Mouse (Mus musculus) embryonic fibroblast, embryonic 13.5 days (primary cell): ENCODE data around the gene Gm26558. TPM values are rescaled to one million over a fixed set of nuclear protein-coding genes. Genes with fewer than 3 reads are reported as not detected.

Experiments
- H3K27ac ChIP-seq: 2 replicates; pipeline ENCODE4 v1.5.1; 2012; ENCODE audit warnings: low read length, control low read depth, inconsistent platforms; ENCODE audit not compliant: insufficient read depth
- H3K4me1 ChIP-seq: 2 replicates; pipeline ENCODE4 v1.6.1; 2011; ENCODE audit warnings: low read length; ENCODE audit not compliant: control insufficient read depth, insufficient read depth
- H3K4me3 ChIP-seq: 2 replicates; pipeline ENCODE4 v1.5.1; 2011; ENCODE audit warnings: mild to moderate bottlenecking, control low read depth, low read length; ENCODE audit not compliant: insufficient read depth
- CTCF ChIP-seq: IDR thresholded peaks from 2 replicates; pipeline ENCODE4 v1.5.1; 2011; ENCODE audit warnings: mild to moderate bottlenecking, control low read depth, low read length, moderate library complexity, borderline replicate concordance; ENCODE audit not compliant: insufficient read depth
- POLR2A ChIP-seq: IDR thresholded peaks from 2 replicates; pipeline ENCODE4 v1.6.1; 2011; ENCODE audit warnings: low read depth, mild to moderate bottlenecking, control low read depth, low read length, moderate library complexity
- polyA plus RNA-seq: library from polyadenylated mRNA; stranded (reverse); fragments of >200 nt; gene quantifications from 2 replicates; pipeline ENCODE4 v1.2.4, GENCODE M21; 2011; ENCODE audit warnings: low read depth; ENCODE audit not compliant: missing spikeins, insufficient read length

The Gm26558 gene
- polyA plus RNA-seq, 1 experiment = not detected

DNA sequence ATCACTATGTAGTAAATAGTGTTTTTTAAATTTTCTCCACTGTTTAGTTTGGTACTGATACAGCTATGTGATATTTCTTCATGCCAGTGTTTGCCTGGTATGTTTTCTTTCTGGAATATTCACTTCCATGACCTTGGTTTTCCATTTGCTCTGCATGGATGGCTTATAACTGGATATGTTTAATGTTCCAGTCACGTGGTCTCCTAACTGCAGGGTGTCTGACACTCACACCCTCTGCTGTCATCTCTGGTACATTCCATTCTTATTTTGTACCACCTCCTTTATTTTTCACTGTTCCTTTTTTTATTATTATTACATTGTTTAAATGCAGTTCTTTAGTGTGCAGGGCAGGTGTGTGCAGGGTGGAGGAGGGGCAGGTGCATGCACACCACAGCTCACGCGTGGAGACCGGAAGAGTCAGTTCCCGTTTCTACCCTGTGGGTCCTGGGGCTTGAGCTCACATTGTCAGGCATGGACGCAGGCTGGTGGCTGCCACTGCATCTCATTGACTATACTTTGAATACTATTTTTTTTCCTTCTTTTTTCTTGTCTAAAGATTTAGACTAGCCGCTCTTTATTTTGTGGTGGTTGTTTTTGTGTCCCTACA lies 47.1 kb downstream of the Gm26558 start:
- TF ChIP-seq POLR2A (no peak), CTCF (no peak)
- H3K4me3 ChIP-seq = no peak overlapping the region
- no peak overlapping the region for H3K27ac ChIP-seq
- H3K4me1 ChIP-seq = no peaks in the 10 kb centered on the region

Other genes with a start within 250 kb of the Gm26558 start
- not detected in 2 replicates for gene Sp5, start 187.2 kb downstream of the Gm26558 start, polyA plus RNA-seq
- not detected in 2 replicates for gene Erich2, start 153.3 kb downstream of the Gm26558 start, polyA plus RNA-seq
- not detected in 2 replicates for gene Gad1, start 109.0 kb downstream of the Gm26558 start, polyA plus RNA-seq
- gene Gorasp2, start 532 bp downstream of the Gm26558 start, polyA plus RNA-seq = 153 and 162 TPM in 2 replicates
- gene Tlk1, start 163.6 kb upstream of the Gm26558 start, polyA plus RNA-seq = 52.9 and 59.1 TPM in 2 replicates